Mouse (Mus musculus) naive thymus-derived CD4-positive, alpha-beta T cell, adult 2 months (primary cell): Measurements from ENCODE around the gene Mlf2.
"Not testable (repeated sequence)": the region's sequence is repeated elsewhere in the genome, so short reads cannot be mapped to it uniquely, and the experiment has no call there.

Source experiments
- DNase-seq: peaks from one replicate; pipeline ENCODE4 v3.0.0-alpha.2; 2011; ENCODE audit warnings: low read depth

The Mlf2 gene

GRCm38 (mm10) chr6:124930754-124931524, at the start of gene Mlf2:
Gene Mlf2, plus strand, starts transcription at chr6:124931386.
- DNase-seq = peak; percentile 99

GRCm38 (mm10) chr6:124881821-124882220, 49.4 kb upstream of the Mlf2 start:
- no peak for DNase-seq

- no peak for DNase-seq
Measured at GRCm38 (mm10) chr6:124883351-124883750, 47.8 kb upstream of the Mlf2 start.

GRCm38 (mm10) chr6:124884714-124885500, 46.3 kb upstream of the Mlf2 start:
- DNase-seq = peak; percentile 91

GRCm38 (mm10) chr6:124885956-124886381, 45.2 kb upstream of the Mlf2 start:
- peak; percentile 64 for DNase-seq

- DNase-seq = peak; percentile 69
Measured at GRCm38 (mm10) chr6:124887986-124888385, 43.2 kb upstream of the Mlf2 start, which contains the start of gene Cd4. Gene Cd4, minus strand, starts transcription at chr6:124888221.

GRCm38 (mm10) chr6:124888555-124889125, 42.5 kb upstream of the Mlf2 start:
- DNase-seq = no peak

- no peak for DNase-seq
Measured at GRCm38 (mm10) chr6:124890997-124891396, 40.2 kb upstream of the Mlf2 start.

GRCm38 (mm10) chr6:124894113-124894512, 37.1 kb upstream of the Mlf2 start:
- DNase-seq = not testable (repeated sequence)

- peak; percentile 73 for DNase-seq
Measured at GRCm38 (mm10) chr6:124898359-124898758, 32.8 kb upstream of the Mlf2 start.

- DNase-seq = peak; percentile 76
Measured at GRCm38 (mm10) chr6:124900056-124900800, 31.0 kb upstream of the Mlf2 start.

- DNase-seq = peak; percentile 69
Measured at GRCm38 (mm10) chr6:124900801-124901480, 30.2 kb upstream of the Mlf2 start.

GRCm38 (mm10) chr6:124901851-124902250, 29.3 kb upstream of the Mlf2 start:
- DNase-seq = no peak

- DNase-seq = peak; percentile 95
Measured at GRCm38 (mm10) chr6:124903580-124904151, 27.5 kb upstream of the Mlf2 start.

- no peak for DNase-seq
Measured at GRCm38 (mm10) chr6:124904161-124904981, 26.8 kb upstream of the Mlf2 start.

GRCm38 (mm10) chr6:124904991-124905860, 26.0 kb upstream of the Mlf2 start:
- DNase-seq = no peak

- no peak for DNase-seq
Measured at GRCm38 (mm10) chr6:124907767-124908166, 23.4 kb upstream of the Mlf2 start.

GRCm38 (mm10) chr6:124910032-124910431, 21.2 kb upstream of the Mlf2 start:
- DNase-seq = no peak
